Mouse (Mus musculus) limb, embryonic 11.5 days (tissue): ENCODE results near the gene Mob2. TPM values are rescaled to one million over a fixed set of nuclear protein-coding genes. Genes with fewer than 3 reads are reported as not detected.

Experiments used
- ATAC-seq: fragments of 200-750 bp; cut with Nextera tagmentation; 2 replicates; pipeline ENCODE4 v1.8.0; 2017; ENCODE audit warnings: low read depth; ENCODE audit not compliant: insufficient number of reproducible peaks, low FRiP score, low TSS enrichment
- DNase-seq: peaks from one replicate; pipeline ENCODE4 v3.0.0-alpha.2; 2015; ENCODE audit warnings: low spot score
- H3K27ac ChIP-seq: fragments of 300-500 bp; sonication (generic); replicated peaks from 2 replicates; pipeline ENCODE4 v1.5.1; 2014; ENCODE audit warnings: low read depth, mild to moderate bottlenecking, low read length
- H3K27me3 ChIP-seq: fragments of 300-500 bp; sonication (generic); 2 replicates; pipeline ENCODE4 v1.6.1; 2014; ENCODE audit warnings: mild to moderate bottlenecking, low read length, mixed read lengths; ENCODE audit not compliant: control insufficient read depth, insufficient read depth
- H3K36me3 ChIP-seq: fragments of 300-500 bp; sonication (generic); 2 replicates; pipeline ENCODE4 v1.6.1; 2014; ENCODE audit warnings: mild to moderate bottlenecking, low read length, moderate library complexity, mixed read lengths; ENCODE audit not compliant: control insufficient read depth, insufficient read depth
- H3K4me1 ChIP-seq: fragments of 300-500 bp; sonication (generic); 2 replicates; pipeline ENCODE4 v1.6.1; 2014; ENCODE audit warnings: low read length, mixed read lengths; ENCODE audit not compliant: control insufficient read depth, insufficient read depth
- H3K4me2 ChIP-seq: fragments of 300-500 bp; sonication (generic); 2 replicates; pipeline ENCODE4 v1.6.1; 2014; ENCODE audit warnings: low read depth, mild to moderate bottlenecking, moderate library complexity; ENCODE audit not compliant: severe bottlenecking
- H3K4me3 ChIP-seq: fragments of 300-500 bp; sonication (generic); 2 replicates; pipeline ENCODE4 v1.5.1; 2014; ENCODE audit warnings: low read depth, low read length
- H3K9ac ChIP-seq: fragments of 300-500 bp; sonication (generic); 2 replicates; pipeline ENCODE4 v1.6.1; 2014; ENCODE audit warnings: mild to moderate bottlenecking, low read length
- H3K9me3 ChIP-seq: fragments of 300-500 bp; sonication (generic); 2 replicates; pipeline ENCODE4 v1.6.1; 2016; ENCODE audit warnings: low read length; ENCODE audit not compliant: control insufficient read depth
- WGBS: fragments of 180-500 bp; shearing (Covaris S2); extraction: QIAGEN DNeasy Blood & Tissue Kit; methylation state at CpG from one replicate; pipeline ENCODE4 v1.1.7; 2014; 5-methylcytosine and 5-hydroxymethylcytosine counted together
- polyA plus RNA-seq: library from polyadenylated mRNA; unstranded; fragments of >200 nt; fragmentation: Nextera tagmentation; extraction: Ambion mirVana; gene quantifications from 2 replicates; pipeline ENCODE4 v1.2.1, GENCODE M21; 2014

Mob2 gene
- polyA plus RNA-seq, 1 experiment from 2014 or later, result 62.7 TPM

DNA sequence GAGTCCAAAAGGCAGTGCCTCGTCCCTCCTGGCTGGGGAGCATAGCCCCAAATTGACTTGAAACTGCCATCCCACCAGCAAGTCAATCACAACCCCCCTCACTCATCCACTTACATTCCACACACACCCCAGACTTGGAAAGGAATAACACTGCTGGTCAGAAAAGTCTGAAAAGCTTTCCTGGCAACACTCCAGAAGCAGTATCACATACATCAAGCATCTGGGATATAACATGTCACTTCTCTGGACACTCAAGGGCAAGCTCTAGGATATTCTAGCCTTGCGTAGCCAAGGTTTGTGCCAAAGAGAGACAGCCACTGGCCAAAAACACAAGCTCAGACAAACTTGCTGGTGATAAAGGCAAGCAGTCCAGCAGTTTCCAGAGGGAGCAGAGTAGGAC lies 35.7 kb downstream of the Mob2 start:
- 83% methylated on average over 2 of the region's 2 CpGs for WGBS
- Histone ChIP-seq H3K9ac (no peak overlapping the region), H3K4me1 (no peaks in the 10 kb centered on the region), H3K36me3 (no peaks in the 10 kb centered on the region), H3K4me2 (no peak overlapping the region), H3K4me3 (no peak overlapping the region), H3K9me3 (no peaks in the 10 kb centered on the region), H3K27me3 (no peaks in the 10 kb centered on the region), H3K27ac (no peak overlapping the region)
- ATAC-seq (no peak), DNase-seq (no peak)

GRCm38 (mm10) chr7:142020827-142021226 lies 40.0 kb downstream of the Mob2 start:
- Histone ChIP-seq H3K9me3 (no peaks in the 10 kb centered on the region), H3K9ac (no peak overlapping the region), H3K27ac (no peak overlapping the region), H3K4me3 (no peak overlapping the region), H3K36me3 (no peaks in the 10 kb centered on the region), H3K4me2 (no peak overlapping the region), H3K27me3 (no peaks in the 10 kb centered on the region), H3K4me1 (no peaks in the 10 kb centered on the region)
- DNase-seq, result no peak
- 81% methylated on average over 3 of the region's 3 CpGs for WGBS
- no peak for ATAC-seq

- Histone ChIP-seq H3K4me1 (no peaks in the 10 kb centered on the region), H3K4me3 (no peak overlapping the region), H3K4me2 (no peak overlapping the region), H3K36me3 (no peaks in the 10 kb centered on the region), H3K9ac (no peak overlapping the region), H3K27ac (no peak overlapping the region), H3K9me3 (no peaks in the 10 kb centered on the region), H3K27me3 (no peaks in the 10 kb centered on the region)
- no peak for DNase-seq
- WGBS, result 53% methylated on average over 2 of the region's 2 CpGs
- no peak for ATAC-seq
Observed at GRCm38 (mm10) chr7:142019699-142020098, 41.2 kb downstream of the Mob2 start.

DNA sequence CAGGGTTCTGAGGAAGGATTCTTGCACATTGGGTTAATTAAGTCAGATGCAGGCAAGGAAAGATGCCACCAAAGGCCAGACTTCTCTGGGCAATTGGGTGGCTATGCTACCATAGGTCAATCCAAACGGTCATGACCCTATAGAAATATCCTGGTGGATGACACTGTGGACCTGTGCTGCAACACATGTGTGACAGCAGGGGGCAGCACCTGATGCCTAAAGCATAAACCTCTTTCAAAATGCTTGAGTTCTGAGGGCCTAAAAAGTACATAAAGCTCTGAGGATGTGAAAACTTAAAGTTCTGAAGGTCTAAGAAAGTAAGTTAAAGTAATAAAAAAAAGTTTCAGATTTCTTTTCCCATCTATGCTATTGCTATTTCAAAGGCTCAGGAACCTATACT lies 44.3 kb downstream of the Mob2 start:
- peak; percentile 41 for DNase-seq

GRCm38 (mm10) chr7:142001597-142002340 lies 59.1 kb downstream of the Mob2 start:
- H3K36me3 ChIP-seq, result no peaks in the 10 kb centered on the region
- H3K9me3 ChIP-seq, result no peaks in the 10 kb centered on the region
- WGBS, result 87% methylated on average over 22 of the region's 22 CpGs
- no peak overlapping the region for H3K4me2 ChIP-seq
- no peak overlapping the region for H3K4me3 ChIP-seq
- DNase-seq, result no peak
- no peak for ATAC-seq
- no peaks in the 10 kb centered on the region for H3K27me3 ChIP-seq
- no peaks in the 10 kb centered on the region for H3K4me1 ChIP-seq
- no peak overlapping the region for H3K27ac ChIP-seq
- no peak overlapping the region for H3K9ac ChIP-seq

More for the DNA sequence above, 44.3 kb downstream of the Mob2 start:
- Histone ChIP-seq H3K4me2 (no peak overlapping the region), H3K27ac (no peak overlapping the region), H3K9me3 (no peaks in the 10 kb centered on the region), H3K36me3 (no peaks in the 10 kb centered on the region), H3K4me1 (no peaks in the 10 kb centered on the region), H3K9ac (no peak overlapping the region), H3K27me3 (no peaks in the 10 kb centered on the region), H3K4me3 (no peak overlapping the region)
- no peak for ATAC-seq
- WGBS, result 73% methylated on average over 1 of the region's 1 CpGs

DNA sequence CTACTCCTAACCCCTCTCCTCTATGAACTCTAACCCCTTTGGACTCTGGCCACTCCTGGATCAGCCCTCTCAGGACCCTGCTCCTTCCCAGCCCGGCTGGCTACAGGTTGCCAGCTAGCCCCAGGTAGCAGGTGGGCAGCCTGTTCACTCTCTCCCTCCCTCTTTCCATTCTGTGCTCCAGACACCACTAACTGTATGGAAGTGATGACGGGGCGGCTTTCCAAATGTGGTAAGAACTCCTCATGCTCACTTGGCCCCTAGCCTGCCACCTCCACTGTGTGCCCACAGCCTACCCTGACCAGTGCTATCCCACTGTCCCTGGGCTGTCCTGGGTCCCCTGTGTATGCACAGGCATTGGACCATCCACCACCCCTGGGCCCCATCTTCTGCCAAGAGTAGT lies 60.2 kb downstream of the Mob2 start:
- DNase-seq, result no peak
- no peak overlapping the region for H3K4me3 ChIP-seq
- ATAC-seq, result no peak
- H3K4me2 ChIP-seq, result no peak overlapping the region
- H3K27me3 ChIP-seq, result no peaks in the 10 kb centered on the region
- no peak overlapping the region for H3K27ac ChIP-seq
- H3K9ac ChIP-seq, result no peak overlapping the region
- no peaks in the 10 kb centered on the region for H3K4me1 ChIP-seq
- WGBS, result 91% methylated on average over 3 of the region's 3 CpGs
- H3K36me3 ChIP-seq, result no peaks in the 10 kb centered on the region
- no peaks in the 10 kb centered on the region for H3K9me3 ChIP-seq

GRCm38 (mm10) chr7:141994121-141994520 lies 66.7 kb downstream of the Mob2 start:
- no peak overlapping the region for H3K27ac ChIP-seq
- H3K9me3 ChIP-seq, result no peaks in the 10 kb centered on the region
- H3K36me3 ChIP-seq, result no peaks in the 10 kb centered on the region
- no peak overlapping the region for H3K4me2 ChIP-seq
- WGBS, result 90% methylated on average over 4 of the region's 4 CpGs
- DNase-seq, result no peak
- ATAC-seq, result no peak
- H3K4me3 ChIP-seq, result no peak overlapping the region
- no peaks in the 10 kb centered on the region for H3K4me1 ChIP-seq
- H3K9ac ChIP-seq, result no peak overlapping the region
- no peaks in the 10 kb centered on the region for H3K27me3 ChIP-seq

DNA sequence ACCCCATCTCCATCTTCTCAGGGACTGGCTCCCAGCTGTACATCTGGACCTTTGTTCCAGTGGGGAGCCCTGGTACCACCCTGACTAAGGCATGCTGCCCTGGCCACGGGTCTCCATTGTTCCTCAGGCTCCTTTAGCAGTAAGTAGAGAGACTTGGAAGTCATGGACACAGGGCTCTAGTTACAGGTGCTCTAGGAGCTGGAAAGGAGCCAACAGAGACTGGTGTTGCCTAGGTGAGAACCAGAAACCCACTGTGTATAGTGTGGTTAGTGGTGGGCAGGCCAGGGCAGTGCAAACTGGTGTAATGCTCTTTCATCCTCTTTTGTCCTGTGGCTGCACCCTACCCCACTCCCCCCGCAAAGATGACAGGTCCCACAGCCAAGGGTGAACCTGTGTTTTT lies 69.7 kb downstream of the Mob2 start:
- no peak overlapping the region for H3K4me3 ChIP-seq
- no peaks in the 10 kb centered on the region for H3K36me3 ChIP-seq

GRCm38 (mm10) chr7:141988314-141988806 lies 72.5 kb downstream of the Mob2 start:
- DNase-seq (no peak), ATAC-seq (no peak)
- 86% methylated on average over 7 of the region's 7 CpGs for WGBS
- H3K27ac ChIP-seq, result no peak overlapping the region
- H3K9ac ChIP-seq, result no peak overlapping the region
- no peak overlapping the region for H3K4me3 ChIP-seq
- H3K36me3 ChIP-seq, result no peaks in the 10 kb centered on the region
- no peaks in the 10 kb centered on the region for H3K9me3 ChIP-seq
- H3K4me1 ChIP-seq, result no peaks in the 10 kb centered on the region
- H3K4me2 ChIP-seq, result no peak overlapping the region
- H3K27me3 ChIP-seq, result no peaks in the 10 kb centered on the region

More for the DNA sequence above, 69.7 kb downstream of the Mob2 start:
- no peak for DNase-seq
- Histone ChIP-seq H3K9ac (no peak overlapping the region), H3K9me3 (no peaks in the 10 kb centered on the region), H3K4me1 (no peaks in the 10 kb centered on the region), H3K27ac (no peak overlapping the region), H3K27me3 (no peaks in the 10 kb centered on the region), H3K4me2 (no peak overlapping the region)
- ATAC-seq, result no peak
- 79% methylated on average over 2 of the region's 2 CpGs for WGBS
